Mouse (Mus musculus) cortical plate, adult 2 months (tissue): ENCODE data around the gene Sgms1.

Source experiments
- CTCF ChIP-seq: fragments of 200-500 bp; IDR thresholded peaks from 2 replicates; pipeline ENCODE4 v1.5.1; 2011; ENCODE audit warnings: mild to moderate bottlenecking, control low read depth, low read length; ENCODE audit not compliant: insufficient read depth; ENCODE audit errors: extremely low read depth
- POLR2A ChIP-seq: fragments of 200-500 bp; IDR thresholded peaks from 2 replicates; pipeline ENCODE4 v1.6.1; 2011; ENCODE audit warnings: mild to moderate bottlenecking, low read length, control low read depth; ENCODE audit not compliant: insufficient read depth; ENCODE audit errors: extremely low read depth

- TF ChIP-seq CTCF (no peak), POLR2A (no peak)
Measured at GRCm38 (mm10) chr19:32106750-32107149, 282.8 kb downstream of the Sgms1 start.
